ENCODE assay signal across 14 mouse cellular contexts in the genomic region with DNA sequence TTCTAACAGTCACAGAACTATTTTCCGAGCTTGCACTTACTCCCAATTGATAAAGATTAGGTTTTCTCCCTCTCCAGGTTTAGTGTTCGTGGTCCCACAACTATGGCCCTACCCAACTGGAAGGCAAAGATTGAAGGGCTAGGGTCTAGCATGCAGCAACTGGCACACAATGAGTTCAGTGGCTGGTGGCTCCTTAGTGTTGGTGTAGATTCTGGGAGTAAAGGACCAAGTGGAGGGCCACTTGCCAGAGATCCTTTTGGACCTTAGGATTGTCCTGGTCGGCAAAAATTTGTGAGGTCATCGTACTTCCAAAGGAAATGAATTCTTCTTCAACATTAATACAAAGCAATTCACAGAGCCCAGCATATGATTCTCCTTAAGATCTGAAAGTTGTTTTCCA.
DNase-seq lines count a peak whose midpoint lies in the region.
"Had no signal": no experiment of that assay in that cellular context is flagged by ENCODE, and none has a peak within 500 bp of the region (broad histone marks: within the 10 kb centered on the region; RNA-seq: fewer than 3 reads in every experiment).

No protein-coding gene starts in this region.

- intact Hi-C loops in heart, postnatal 36 days (cut with DNase I) = no loop called here

- DNase-seq in heart, adult 11 months = peak; percentile 79
- no peak for DNase-seq in heart, postnatal 36 days
- DNase-seq in kidney, adult 9 months = peak; percentile 28
- no peak for DNase-seq in kidney, adult 11 months
- DNase-seq: adrenal gland, adult 2 months; adrenal gland, postnatal 10 days; adrenal gland, postnatal 25 days; cerebellum, adult 11 months; cerebellum, adult 18-20 months; cerebellum, adult 8-10 months; cerebellum, adult 9-11 months; cerebellum, postnatal 14 days; cerebellum, postnatal 36 days; embryo, embryonic 11 days had no signal

Comparison
In these comparisons a context has a peak if more than half of its experiments do, and no peak if none do; other contexts are left out.
1. DNase-seq: peak in heart, adult 11 months (single experiment) and kidney, adult 9 months (single experiment); none in heart, postnatal 36 days (0 of 2) and kidney, adult 11 months (single experiment).